Mouse (Mus musculus): ENCODE measurements at regions not wholly inside any gene's neighbourhood (a gene's known extent, or its start where the extent isn't known, plus 50 kb on each side); places are given as distances from the start of the nearest gene placed in this dataset.

GRCm38 (mm10) chr1:57489176-57489575 lies 82.3 kb upstream of the Tyw5 start:
- no peaks in the 10 kb centered on the region for H3K27me3 ChIP-seq (ENCODE audit: control insufficient read depth, insufficient read depth, low read length, poor library complexity, severe bottlenecking)
- H3K9ac ChIP-seq (ENCODE audit: low read depth, poor library complexity, severe bottlenecking): no peak overlapping the region
- H3K36me3 ChIP-seq (ENCODE audit: control insufficient read depth, insufficient read depth, low read length, poor library complexity, severe bottlenecking): no peaks in the 10 kb centered on the region
- TF ChIP-seq EP300 (IDR thresholded peaks at IDR 0.05; ENCODE audit: insufficient read depth, low read depth, low read length) (no peak), CTCF (IDR thresholded peaks at IDR 0.05; ENCODE audit: low read depth, low read length) (no peak), POLR2A (IDR thresholded peaks at IDR 0.05; ENCODE audit: insufficient read depth, low read length) (no peak)
- no peaks in the 10 kb centered on the region for H3K9me3 ChIP-seq (replicated peaks; ENCODE audit: control insufficient read depth, insufficient read depth, low read length, poor library complexity, severe bottlenecking)
- no peak overlapping the region for H3K27ac ChIP-seq (ENCODE audit: insufficient read depth, low read length)
- no peaks in the 10 kb centered on the region for H3K4me1 ChIP-seq (ENCODE audit: control insufficient read depth, insufficient read depth, low read length)
- no peak overlapping the region for H3K4me3 ChIP-seq (ENCODE audit: low read depth, low read length)

- H3K4me1 ChIP-seq (ENCODE audit: control insufficient read depth, insufficient read depth, low read length): no peaks in the 10 kb centered on the region
- no peaks in the 10 kb centered on the region for H3K9me3 ChIP-seq (replicated peaks; ENCODE audit: control insufficient read depth, insufficient read depth, low read length, poor library complexity, severe bottlenecking)
- no peaks in the 10 kb centered on the region for H3K27me3 ChIP-seq (ENCODE audit: control insufficient read depth, insufficient read depth, low read length, poor library complexity, severe bottlenecking)
- H3K27ac ChIP-seq (ENCODE audit: insufficient read depth, low read length): no peak overlapping the region
- no peak overlapping the region for H3K4me3 ChIP-seq (ENCODE audit: low read depth, low read length)
- TF ChIP-seq POLR2A (IDR thresholded peaks at IDR 0.05; ENCODE audit: insufficient read depth, low read length) (no peak), CTCF (IDR thresholded peaks at IDR 0.05; ENCODE audit: low read depth, low read length) (no peak), EP300 (IDR thresholded peaks at IDR 0.05; ENCODE audit: insufficient read depth, low read depth, low read length) (no peak)
- no peaks in the 10 kb centered on the region for H3K36me3 ChIP-seq (ENCODE audit: control insufficient read depth, insufficient read depth, low read length, poor library complexity, severe bottlenecking)
- no peak overlapping the region for H3K9ac ChIP-seq (ENCODE audit: low read depth, poor library complexity, severe bottlenecking)
These were observed 82.7 kb upstream of the Tyw5 start for GRCm38 (mm10) chr1:57489588-57489987.

GRCm38 (mm10) chr1:57490021-57490420 lies 83.1 kb upstream of the Tyw5 start:
- no peaks in the 10 kb centered on the region for H3K9me3 ChIP-seq (replicated peaks; ENCODE audit: control insufficient read depth, insufficient read depth, low read length, poor library complexity, severe bottlenecking)
- H3K36me3 ChIP-seq (ENCODE audit: control insufficient read depth, insufficient read depth, low read length, poor library complexity, severe bottlenecking): no peaks in the 10 kb centered on the region
- no peak for TF ChIP-seq CTCF (IDR thresholded peaks at IDR 0.05; ENCODE audit: low read depth, low read length)
- no peak for TF ChIP-seq POLR2A (IDR thresholded peaks at IDR 0.05; ENCODE audit: insufficient read depth, low read length)
- no peak for TF ChIP-seq EP300 (IDR thresholded peaks at IDR 0.05; ENCODE audit: insufficient read depth, low read depth, low read length)
- no peaks in the 10 kb centered on the region for H3K4me1 ChIP-seq (ENCODE audit: control insufficient read depth, insufficient read depth, low read length)
- no peaks in the 10 kb centered on the region for H3K27me3 ChIP-seq (ENCODE audit: control insufficient read depth, insufficient read depth, low read length, poor library complexity, severe bottlenecking)
- H3K4me3 ChIP-seq (ENCODE audit: low read depth, low read length): no peak overlapping the region
- no peak overlapping the region for H3K9ac ChIP-seq (ENCODE audit: low read depth, poor library complexity, severe bottlenecking)
- no peak overlapping the region for H3K27ac ChIP-seq (ENCODE audit: insufficient read depth, low read length)

GRCm38 (mm10) chr1:57492696-57493095 lies 85.8 kb upstream of the Tyw5 start:
- H3K4me1 ChIP-seq (ENCODE audit: control insufficient read depth, insufficient read depth, low read length): no peaks in the 10 kb centered on the region
- no peak overlapping the region for H3K27ac ChIP-seq (ENCODE audit: insufficient read depth, low read length)
- H3K9me3 ChIP-seq (replicated peaks; ENCODE audit: control insufficient read depth, insufficient read depth, low read length, poor library complexity, severe bottlenecking): no peaks in the 10 kb centered on the region
- TF ChIP-seq POLR2A (IDR thresholded peaks at IDR 0.05; ENCODE audit: insufficient read depth, low read length): no peak
- TF ChIP-seq EP300 (IDR thresholded peaks at IDR 0.05; ENCODE audit: insufficient read depth, low read depth, low read length): no peak
- TF ChIP-seq CTCF (IDR thresholded peaks at IDR 0.05; ENCODE audit: low read depth, low read length): no peak
- H3K27me3 ChIP-seq (ENCODE audit: control insufficient read depth, insufficient read depth, low read length, poor library complexity, severe bottlenecking): no peaks in the 10 kb centered on the region
- H3K9ac ChIP-seq (ENCODE audit: low read depth, poor library complexity, severe bottlenecking): no peak overlapping the region
- H3K4me3 ChIP-seq (ENCODE audit: low read depth, low read length): no peak overlapping the region
- no peaks in the 10 kb centered on the region for H3K36me3 ChIP-seq (ENCODE audit: control insufficient read depth, insufficient read depth, low read length, poor library complexity, severe bottlenecking)

- H3K4me3 ChIP-seq (ENCODE audit: low read depth, low read length): no peak overlapping the region
- H3K9ac ChIP-seq (ENCODE audit: low read depth, poor library complexity, severe bottlenecking): no peak overlapping the region
- H3K36me3 ChIP-seq (ENCODE audit: control insufficient read depth, insufficient read depth, low read length, poor library complexity, severe bottlenecking): no peaks in the 10 kb centered on the region
- no peaks in the 10 kb centered on the region for H3K4me1 ChIP-seq (ENCODE audit: control insufficient read depth, insufficient read depth, low read length)
- no peaks in the 10 kb centered on the region for H3K9me3 ChIP-seq (replicated peaks; ENCODE audit: control insufficient read depth, insufficient read depth, low read length, poor library complexity, severe bottlenecking)
- H3K27me3 ChIP-seq (ENCODE audit: control insufficient read depth, insufficient read depth, low read length, poor library complexity, severe bottlenecking): no peaks in the 10 kb centered on the region
- H3K27ac ChIP-seq (ENCODE audit: insufficient read depth, low read length): no peak overlapping the region
- TF ChIP-seq POLR2A (IDR thresholded peaks at IDR 0.05; ENCODE audit: insufficient read depth, low read length): no peak
- TF ChIP-seq EP300 (IDR thresholded peaks at IDR 0.05; ENCODE audit: insufficient read depth, low read depth, low read length): no peak
- no peak for TF ChIP-seq CTCF (IDR thresholded peaks at IDR 0.05; ENCODE audit: low read depth, low read length)
These were observed 90.7 kb upstream of the Tyw5 start for GRCm38 (mm10) chr1:57497489-57498037.

- TF ChIP-seq EP300 (IDR thresholded peaks at IDR 0.05; ENCODE audit: insufficient read depth, low read depth, low read length): no peak
- no peak for TF ChIP-seq CTCF (IDR thresholded peaks at IDR 0.05; ENCODE audit: low read depth, low read length)
- no peak for TF ChIP-seq POLR2A (IDR thresholded peaks at IDR 0.05; ENCODE audit: insufficient read depth, low read length)
- no peaks in the 10 kb centered on the region for H3K4me1 ChIP-seq (ENCODE audit: control insufficient read depth, insufficient read depth, low read length)
These were observed 103.6 kb upstream of the Tyw5 start for GRCm38 (mm10) chr1:57510359-57511120.

More at GRCm38 (mm10) chr1:57510359-57511120, 103.6 kb upstream of the Tyw5 start:
- Histone ChIP-seq H3K4me3 (ENCODE audit: low read depth, low read length) (no peak overlapping the region), H3K36me3 (ENCODE audit: control insufficient read depth, insufficient read depth, low read length, poor library complexity, severe bottlenecking) (no peaks in the 10 kb centered on the region), H3K27me3 (ENCODE audit: control insufficient read depth, insufficient read depth, low read length, poor library complexity, severe bottlenecking) (no peaks in the 10 kb centered on the region), H3K9me3 (replicated peaks; ENCODE audit: control insufficient read depth, insufficient read depth, low read length, poor library complexity, severe bottlenecking) (no peaks in the 10 kb centered on the region), H3K9ac (ENCODE audit: low read depth, poor library complexity, severe bottlenecking) (no peak overlapping the region), H3K27ac (ENCODE audit: insufficient read depth, low read length) (no peak overlapping the region)
